Mouse (Mus musculus) urinary bladder, postnatal 36 days (tissue): ENCODE data around the gene Ywhag.

Experiments used
- DNase-seq, 2 experiments: peaks; one replicate each; pipeline ENCODE4 v3.0.0; 2022; ENCODE audit warnings: low spot score in 2 of 2, mixed read lengths in 1 of 2

The Ywhag gene

DNA sequence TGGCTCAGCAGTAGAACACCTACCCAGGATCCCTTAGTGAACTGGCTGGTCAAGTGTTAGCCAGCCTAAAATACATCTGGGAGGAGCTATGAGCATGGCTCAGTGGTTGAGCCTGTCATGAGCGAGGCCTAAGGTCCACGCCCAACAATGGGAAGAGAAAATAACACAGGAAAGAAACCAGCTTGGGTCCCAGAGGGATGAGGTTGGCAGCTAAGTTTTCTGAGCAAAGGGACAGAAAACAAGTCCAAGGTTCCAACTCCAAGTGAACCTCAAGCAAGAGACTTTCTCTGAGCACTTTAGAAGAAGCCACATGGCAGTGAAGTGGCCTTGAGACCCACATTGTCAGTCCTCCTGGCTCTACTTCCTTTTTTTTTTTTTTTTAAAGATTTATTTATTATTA, 17.2 kb upstream of the Ywhag start:
- no peak for DNase-seq

DNA sequence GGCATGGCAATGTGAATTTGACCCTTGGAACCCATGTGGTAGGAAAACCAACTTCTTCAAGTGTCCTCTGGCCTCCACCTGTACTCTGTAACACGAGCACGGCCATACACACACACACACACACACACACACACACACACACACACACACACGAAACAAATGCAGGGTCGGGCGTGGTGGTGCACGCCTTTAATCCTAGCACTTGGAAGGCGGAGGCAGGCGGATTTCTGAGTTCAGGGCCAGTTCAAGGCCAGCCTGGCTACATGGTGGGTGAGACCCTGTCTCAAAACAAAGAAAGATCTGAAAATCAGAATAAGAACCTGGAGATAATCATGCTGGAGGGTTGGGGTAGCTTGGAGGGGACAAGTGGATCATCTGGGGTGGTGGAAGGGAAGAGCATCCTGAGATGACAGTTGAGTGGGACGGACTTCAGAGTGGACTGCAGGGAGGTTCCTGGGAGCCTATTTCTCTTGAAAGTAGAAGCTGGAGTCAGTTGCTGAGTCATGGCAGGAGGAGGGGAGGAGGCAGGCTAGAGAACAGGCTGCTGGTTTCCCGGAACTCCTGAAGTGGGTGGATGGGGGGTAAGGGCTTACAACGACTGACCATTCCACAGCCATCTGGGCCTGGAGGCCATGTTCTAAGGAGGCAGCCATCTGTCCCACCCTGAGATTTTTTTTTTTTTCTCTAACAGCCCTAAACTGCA, 16.4 kb upstream of the Ywhag start:
- DNase-seq = no peak

DNA sequence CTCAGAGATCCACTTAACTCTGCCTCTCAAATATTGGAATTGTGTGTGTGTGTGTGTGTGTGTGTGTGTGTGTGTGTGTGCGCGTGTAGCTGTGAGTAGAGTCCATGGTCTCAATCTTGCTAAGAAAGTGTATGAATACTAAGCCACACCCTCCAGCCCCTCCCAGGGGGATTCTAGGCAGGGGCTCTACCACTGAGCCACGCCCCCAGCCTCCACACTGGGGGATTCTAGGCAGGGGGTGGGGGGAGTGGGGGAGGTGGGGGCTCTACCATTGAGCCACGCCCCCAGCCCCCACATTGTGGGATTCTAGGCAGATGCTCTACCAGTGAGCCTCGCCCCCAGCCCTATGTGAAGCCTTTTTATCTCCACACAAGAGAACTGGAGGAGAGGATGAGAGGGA, 12.2 kb upstream of the Ywhag start:
- no peak for DNase-seq

DNA sequence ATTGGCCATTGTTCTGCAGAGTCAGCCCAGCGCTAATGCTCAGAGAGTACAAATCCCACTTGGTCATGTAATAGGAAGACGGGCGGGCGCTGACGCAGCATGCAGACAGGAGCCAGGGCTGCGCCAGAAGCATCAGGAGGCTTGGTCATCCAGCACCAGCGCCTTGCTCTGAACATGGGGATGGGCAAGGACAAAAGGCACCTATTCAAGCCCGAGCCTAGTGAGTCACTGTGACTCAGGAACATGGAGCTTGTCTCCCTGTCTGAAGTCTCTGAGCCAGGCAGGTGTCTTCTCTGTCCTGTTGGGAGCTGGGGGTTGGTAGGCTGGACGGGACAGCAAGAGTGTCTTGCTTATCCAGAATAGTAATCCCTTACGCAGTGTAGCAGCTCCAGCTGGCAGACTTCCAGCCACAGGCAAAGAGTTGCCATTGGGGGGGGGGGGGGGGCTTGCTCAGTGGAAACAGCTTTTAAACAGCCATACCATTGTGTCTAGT, 11.5 kb upstream of the Ywhag start:
- no peak for DNase-seq

- no peak for DNase-seq
Observed at GRCm38 (mm10) chr5:135942710-135943109, 8.3 kb upstream of the Ywhag start.

GRCm38 (mm10) chr5:135940587-135940986, 6.2 kb upstream of the Ywhag start:
- no peak for DNase-seq

- no peak for DNase-seq
Observed at GRCm38 (mm10) chr5:135935641-135936190, 1.3 kb upstream of the Ywhag start.

DNA sequence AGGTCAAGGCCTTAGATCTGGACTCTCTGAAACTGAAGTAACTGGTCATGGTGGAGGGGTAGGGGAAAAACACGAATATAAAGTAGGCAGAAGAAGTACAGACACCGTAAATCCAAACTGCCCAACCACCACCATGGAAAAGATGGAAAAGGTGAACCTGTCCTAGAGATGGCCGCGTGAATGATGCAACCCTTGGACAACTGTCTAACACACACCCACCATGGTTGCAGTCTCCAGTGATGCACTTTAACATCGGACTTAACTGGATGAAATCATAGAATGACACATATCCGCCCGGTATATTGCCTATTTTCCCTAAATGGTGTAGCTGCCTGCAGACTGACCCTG, 734 bp upstream of the Ywhag start:
- no peak for DNase-seq

DNA sequence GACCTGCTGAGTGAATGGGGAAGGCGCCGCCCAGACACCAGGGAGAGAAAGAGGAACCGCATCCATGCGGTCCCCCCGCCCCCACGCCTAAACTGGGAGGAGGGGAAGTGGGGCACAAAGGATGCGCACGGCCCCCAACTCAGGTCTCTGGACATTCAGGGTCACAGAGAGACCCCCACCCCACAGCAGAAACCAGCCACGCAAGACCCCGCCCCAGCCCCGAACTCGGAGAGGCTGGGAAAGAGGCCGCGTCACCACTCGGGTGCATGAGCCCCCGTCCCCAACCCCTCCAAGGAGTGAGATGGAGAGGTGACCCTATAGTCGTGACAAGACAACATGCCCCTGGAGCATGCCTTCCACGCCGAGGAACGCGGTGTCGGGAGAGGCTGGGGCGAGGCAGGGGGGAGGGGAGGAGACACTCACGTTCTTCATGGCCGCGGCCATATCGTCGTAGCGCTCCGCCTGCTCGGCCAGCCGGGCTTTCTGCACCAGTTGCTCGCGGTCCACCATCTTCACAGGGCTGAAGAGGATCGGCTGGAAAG, 445 bp downstream of the Ywhag start:
- peak in 1 of 2 experiments; percentile 55 for DNase-seq

DNA sequence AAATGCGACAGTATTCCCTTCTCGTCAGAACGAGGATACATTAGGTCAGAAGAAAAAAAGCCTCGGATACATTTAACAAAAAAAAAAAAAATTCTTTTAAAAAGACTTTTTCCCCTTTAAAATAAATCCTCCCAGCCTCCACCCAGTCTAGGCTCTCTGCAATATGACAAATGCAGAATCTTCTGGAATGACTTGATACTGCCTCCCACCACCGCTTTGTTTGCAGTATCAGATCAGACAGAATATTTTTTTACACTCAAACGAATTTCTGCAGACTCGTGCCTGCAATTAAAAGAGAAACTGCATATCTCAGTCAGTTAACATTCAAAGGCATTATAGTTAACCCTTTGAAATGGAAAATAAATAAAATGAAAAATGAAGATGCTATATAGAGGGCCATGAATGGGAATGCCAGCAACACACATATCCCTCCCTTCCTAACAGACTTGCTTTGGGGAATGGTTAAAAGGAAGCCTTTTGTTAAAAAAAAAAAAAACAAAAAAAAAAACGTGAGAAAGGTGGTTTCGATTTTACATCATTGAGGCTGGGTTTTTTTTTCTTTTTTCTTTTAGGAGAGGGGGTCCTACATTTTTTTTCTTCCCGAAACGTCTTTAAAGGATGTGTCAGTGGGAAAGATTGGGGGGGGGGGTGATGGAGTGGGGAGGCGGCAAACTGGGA, 1.1 kb downstream of the Ywhag start:
- DNase-seq = no peak

DNA sequence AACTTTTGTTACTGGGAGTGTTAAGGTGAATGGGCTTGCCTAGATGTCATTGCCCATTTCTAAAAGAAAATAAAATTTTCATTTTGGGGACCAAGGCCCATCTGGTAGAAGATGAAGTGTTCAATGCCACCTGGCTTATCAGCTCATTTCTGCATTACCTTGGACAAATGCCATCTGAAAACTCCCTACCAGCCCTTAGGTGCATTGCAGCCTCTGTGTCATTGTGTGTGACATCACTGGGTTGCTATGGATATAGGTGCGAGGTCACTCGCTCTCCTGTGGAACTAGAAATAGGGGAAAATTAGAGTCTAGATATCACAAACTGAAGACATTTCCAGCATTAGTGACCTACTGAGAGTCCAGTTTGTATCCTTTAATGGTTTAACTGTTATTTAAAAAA, 2.1 kb downstream of the Ywhag start:
- DNase-seq = no peak

DNA sequence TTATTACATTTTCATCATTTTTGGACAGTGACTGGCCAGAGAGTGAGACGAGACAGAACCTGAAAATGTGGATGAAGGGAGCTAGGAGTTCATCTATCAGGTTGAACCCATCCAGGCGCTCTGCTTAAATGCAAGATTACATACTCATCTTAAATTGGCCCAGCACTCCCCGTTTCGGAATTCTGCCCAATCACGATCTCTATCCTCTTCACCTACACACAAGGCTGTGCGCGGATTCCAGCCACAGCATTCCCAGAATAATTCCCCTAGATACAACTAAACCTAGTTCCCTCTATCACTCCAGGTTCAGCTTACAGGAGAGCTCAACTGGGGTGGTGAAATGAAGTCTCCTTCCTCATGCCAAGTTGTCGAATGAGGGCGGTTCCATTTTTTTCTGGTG, 2.9 kb downstream of the Ywhag start:
- no peak for DNase-seq

DNA sequence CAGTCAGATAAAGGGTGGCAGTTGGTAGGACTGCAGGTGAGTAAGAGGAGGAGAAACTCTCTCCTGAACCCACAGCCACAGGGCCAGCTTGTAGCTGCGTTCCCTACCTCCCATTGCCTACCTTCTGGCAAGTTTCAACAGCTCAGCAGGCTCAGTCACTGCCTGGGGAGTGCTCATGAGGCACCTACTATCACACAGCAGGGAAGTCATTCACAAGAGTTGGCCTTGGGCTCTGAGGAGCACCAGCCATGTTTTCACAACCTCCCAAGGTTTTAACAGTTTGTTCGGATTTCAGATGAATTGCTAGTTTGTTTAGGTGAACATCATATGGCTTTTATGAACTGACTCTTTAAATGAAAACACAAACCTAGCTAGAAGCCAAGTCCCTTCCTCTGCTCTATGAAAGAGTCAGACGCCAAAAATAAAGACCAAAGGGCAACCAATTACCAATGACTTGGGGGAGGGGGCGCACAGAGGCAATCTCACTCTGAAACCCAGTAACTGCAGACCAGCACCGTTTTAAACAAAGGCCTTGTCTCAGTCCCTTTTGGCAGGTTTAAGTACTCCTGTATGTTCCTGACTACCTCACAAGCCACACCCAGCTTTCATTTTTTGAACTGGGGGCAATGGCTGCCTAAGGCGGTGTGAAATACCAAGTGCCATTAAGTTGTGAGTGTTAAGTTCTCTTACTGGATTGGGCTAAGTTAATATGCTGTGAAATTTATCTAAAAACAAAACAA, 4.6 kb downstream of the Ywhag start:
- DNase-seq = no peak

DNA sequence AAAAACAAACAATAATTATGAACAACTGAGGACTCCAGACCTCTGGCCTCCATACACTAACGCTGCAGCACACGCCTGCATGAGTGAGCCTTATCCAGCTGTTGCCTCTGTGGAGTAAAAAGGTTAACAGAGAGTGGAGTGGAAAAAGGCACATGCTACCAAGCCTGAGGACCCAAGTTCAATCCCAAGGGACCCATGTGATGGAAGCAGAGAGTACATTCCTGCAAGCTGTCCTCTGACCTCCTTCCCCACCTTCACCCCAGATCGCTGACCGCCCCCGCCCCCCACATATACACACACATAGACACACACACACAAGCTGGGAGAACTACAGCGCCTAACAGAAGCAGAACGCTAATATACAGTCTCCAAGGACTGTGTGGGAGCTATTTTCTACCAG, 10.5 kb downstream of the Ywhag start:
- DNase-seq = no peak

DNA sequence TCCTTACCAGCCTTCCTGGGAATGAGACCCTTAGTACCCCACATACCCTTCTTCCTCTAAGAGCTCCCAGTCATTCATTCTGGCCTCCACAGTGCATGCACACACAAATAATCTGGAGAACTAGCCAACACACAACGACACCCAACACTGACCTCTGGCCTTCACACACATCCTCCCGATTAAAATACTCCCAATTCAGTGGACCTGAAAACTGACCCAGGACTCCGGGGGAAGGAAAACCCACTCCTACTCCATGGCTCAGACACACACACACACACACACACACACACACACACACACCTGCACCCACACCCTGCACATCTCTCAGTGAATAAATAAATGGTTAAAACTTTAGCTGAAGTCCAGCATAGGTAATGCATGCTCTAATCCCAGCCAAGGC, 14.5 kb downstream of the Ywhag start:
- DNase-seq = no peak

GRCm38 (mm10) chr5:135918593-135918992, 15.8 kb downstream of the Ywhag start:
- DNase-seq = no peak

DNA sequence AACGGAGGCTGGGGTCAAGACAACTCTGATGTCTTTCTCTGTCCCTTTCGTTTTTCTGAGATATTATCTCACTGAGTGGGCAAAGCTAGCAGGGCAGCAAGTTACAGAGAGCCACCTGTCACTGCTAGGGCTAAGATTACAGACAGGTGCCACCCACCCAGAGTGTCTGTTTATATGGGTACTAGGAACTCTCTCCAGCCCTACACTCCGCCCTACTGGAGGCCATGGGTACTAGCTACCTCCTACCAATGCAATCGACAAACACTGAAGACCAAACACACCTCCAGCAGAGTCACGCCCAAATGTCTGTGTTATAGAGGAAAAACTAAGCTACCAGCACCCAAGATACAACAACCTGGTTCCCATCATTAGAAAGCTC, 16.4 kb downstream of the Ywhag start:
- no peak for DNase-seq

DNA sequence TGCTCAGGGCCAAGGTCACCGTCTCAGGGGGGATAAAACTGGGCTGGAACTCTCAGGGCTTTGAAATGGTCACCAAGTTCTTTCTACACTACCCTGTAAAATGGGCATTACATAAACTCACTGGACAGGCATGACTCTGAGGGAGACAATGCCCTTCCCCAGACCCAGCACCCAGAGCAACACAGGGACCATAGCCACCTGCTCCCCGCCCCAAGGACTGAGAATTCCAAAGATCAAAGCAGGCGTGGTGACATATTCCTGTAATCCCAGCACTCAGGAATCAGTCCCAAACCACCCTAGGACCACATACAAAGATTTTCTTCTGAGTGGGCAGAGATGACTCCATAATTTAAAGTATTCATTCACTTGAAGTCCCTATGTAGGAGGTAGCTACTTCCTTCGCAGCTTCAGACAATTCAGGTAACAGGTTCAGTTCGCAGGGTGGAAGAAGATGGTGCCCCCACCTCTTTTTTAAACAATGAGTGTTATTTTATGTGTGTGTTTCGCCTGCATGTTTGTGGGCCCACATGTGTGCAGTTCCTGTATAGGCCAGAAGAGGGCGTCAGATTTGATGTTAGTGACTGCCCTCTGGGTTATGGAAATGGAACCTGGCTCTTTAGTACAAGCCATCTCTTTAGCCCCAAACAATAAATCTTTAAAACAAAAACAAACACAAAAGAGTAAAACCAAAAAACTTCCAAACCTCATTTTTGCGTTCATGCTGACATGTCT, 16.9 kb downstream of the Ywhag start:
- DNase-seq = no peak

DNA sequence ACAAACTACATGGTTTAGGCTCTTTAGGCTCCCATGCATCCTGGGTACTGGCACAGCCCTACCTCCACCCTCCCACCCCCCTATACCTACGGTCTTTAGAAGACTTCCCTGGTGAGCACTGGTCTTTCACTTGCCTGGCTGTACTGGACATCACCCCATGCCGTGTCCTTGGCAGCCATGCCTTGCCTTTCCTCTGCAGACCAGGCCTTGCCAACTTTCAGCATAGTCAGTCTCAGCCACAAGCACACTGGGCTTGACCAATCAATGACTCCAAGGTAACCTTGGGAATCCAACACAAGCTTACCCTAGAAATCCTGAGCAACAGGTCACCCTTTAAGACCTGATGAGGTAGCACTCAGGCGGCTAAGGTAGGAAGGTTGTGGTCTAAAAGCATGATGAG, 17.8 kb downstream of the Ywhag start:
- DNase-seq = no peak

DNA sequence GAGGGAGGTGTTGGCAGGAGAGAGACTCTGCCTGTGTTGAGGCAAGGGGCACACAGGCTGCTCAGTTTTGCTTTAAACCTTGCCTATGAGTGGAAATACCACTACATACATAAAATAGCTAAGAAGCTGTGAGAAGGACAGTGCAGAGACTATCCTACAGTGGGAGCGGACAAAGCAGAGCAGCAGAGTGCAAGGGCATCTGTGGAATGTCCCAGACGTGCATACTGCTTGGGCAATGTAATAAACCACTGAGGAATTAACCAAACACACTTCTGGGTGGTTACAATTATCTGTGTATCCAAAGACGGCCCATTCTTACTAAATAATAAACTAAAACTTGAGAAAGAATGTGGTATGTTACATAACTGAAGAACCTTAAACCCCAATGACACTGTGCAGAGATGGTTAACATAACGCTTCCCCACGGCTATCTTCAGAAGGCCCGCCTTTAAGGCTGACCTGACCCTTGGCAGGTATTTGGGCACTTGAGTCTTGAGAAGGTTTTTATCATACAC, 18.3 kb downstream of the Ywhag start:
- DNase-seq = no peak

DNA sequence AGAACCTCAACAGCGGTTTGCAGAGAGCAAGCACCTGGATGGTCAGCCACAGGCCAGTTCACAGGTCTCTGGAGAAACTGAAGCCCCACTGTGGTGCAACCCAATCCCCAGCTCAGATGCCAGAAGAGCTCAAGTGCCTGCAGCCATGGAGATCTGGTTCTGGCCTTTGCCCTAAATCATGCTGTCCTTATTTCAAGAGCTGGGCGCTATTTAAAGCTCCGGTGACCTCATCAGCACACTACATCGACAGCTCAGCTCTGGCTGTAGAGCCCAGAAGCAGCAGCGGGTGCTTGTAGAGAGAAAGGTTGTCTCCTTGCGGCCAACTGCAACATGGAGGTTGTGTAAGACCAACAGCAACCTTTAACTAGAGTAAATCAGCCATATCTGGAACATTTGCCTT, 20.3 kb downstream of the Ywhag start:
- peak in 1 of 2 experiments; percentile 46 for DNase-seq
